Mouse (Mus musculus) bone marrow macrophage, adult 2 months (primary cell): ENCODE measurements at regions not wholly inside any gene's neighbourhood (a gene's known extent, or its start where the extent isn't known, plus 50 kb on each side); places are given as distances from the start of the nearest gene placed in this dataset.

Source experiments
- CTCF ChIP-seq: IDR thresholded peaks from 2 replicates; pipeline ENCODE4 v1.5.1; 2012; ENCODE audit warnings: low read depth, mild to moderate bottlenecking, low read length, moderate library complexity
- POLR2A ChIP-seq: IDR thresholded peaks from 2 replicates; pipeline ENCODE4 v1.6.1; 2012; ENCODE audit warnings: mild to moderate bottlenecking, low read depth, low read length, borderline replicate concordance

DNA sequence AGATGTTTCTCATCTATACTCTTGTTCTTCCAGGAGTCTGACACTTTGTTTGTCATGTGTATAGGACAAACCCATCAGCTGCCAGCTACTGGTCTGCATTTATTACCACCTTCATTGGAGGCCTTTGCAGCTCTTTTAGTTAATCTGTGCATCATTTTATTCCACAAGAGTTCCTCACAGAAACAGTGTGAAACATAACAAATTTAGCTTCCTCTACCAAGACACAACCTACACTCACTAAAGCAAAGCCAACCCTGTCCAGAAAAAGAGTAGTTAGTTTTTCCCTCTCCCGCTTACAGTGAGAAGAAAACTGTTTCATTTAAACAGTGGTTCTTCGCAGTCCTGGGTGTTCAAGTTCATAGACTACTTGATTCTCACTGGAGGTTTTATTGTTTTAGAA lies 100.5 kb downstream of the 1700129C05Rik start:
- TF ChIP-seq POLR2A (no peak), CTCF (no peak)
